Mouse (Mus musculus) olfactory bulb, adult 2 months (tissue): ENCODE data around the gene Exoc2.

ENCODE experiments used
- CTCF ChIP-seq: fragments of 200-500 bp; IDR thresholded peaks from 2 replicates; pipeline ENCODE4 v1.5.1; 2012; ENCODE audit warnings: low read depth, mild to moderate bottlenecking, low read length, moderate library complexity; ENCODE audit not compliant: insufficient read depth
- POLR2A ChIP-seq: fragments of 200-500 bp; IDR thresholded peaks from 2 replicates; pipeline ENCODE4 v1.6.1; 2012; ENCODE audit warnings: mild to moderate bottlenecking, low read depth, low read length, moderate library complexity; ENCODE audit not compliant: insufficient read depth

- TF ChIP-seq POLR2A: no peak
- TF ChIP-seq CTCF: no peak
These were observed 108.4 kb downstream of the Exoc2 start for GRCm38 (mm10) chr13:30865486-30865885.
